Mouse (Mus musculus) ovary, adult 18-20 months (tissue): ENCODE data around the gene Shisa5.

Source experiments
- DNase-seq: peaks from one replicate; pipeline ENCODE4 v3.0.0; 2022; ENCODE audit warnings: low spot score, mixed read lengths

Gene Shisa5

DNA sequence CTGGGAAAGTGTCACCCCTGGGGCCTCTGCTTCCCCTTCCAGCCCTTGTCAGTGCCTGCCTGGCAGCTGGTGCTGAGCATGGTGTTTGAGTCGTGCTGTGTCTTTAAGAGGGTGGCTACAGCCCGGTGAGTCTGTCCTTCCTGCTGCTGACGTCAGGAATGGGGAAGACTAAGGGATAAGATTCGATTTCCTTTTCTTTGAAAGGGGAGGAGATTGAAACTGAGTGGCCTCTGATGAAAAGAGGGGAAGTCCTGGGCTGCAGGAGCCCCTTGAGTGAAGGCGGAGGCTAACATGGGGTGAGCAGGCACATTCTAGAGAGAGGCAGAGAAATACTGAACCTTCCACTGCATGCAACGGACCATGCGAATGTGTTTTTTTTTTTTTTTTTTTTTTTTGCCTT lies 16.3 kb downstream of the Shisa5 start:
- peak; percentile 55 for DNase-seq

DNA sequence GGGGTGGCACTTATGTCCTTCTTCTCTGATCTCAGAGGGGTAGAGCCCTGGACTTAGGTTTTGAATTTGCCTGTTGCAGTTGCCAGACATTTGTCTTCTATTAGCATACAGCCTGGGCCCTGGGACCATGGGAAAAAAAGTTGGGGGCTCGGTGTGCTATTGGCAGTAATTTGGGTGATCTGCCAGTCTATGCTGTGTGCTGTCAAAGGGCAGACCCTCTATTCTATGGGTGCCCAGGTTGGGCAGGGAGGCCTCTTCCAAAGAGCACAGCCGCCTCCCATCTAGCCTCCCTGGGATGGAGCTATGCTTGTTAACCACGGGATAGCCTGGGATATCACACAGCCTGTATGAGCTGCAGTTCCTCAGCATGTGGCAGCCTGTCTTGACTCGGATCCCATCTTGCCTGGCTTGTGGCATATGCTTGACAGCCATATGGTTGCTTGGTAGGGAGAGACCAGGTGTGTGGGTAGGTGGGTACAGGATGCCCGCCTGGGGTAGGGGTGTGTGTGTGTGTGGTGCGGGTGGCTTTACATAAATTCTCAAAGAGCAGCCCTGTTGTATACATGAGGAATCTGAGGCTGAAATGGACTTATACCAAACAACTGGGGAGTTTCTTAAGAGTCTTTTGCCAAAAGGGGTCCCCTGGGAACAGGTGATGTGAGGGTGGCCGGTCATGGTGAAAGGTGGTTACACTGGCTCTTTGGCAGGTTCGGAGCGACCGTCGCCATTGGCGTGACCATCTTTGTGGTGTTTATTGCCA lies 17.1 kb downstream of the Shisa5 start:
- DNase-seq, result no peak

DNA sequence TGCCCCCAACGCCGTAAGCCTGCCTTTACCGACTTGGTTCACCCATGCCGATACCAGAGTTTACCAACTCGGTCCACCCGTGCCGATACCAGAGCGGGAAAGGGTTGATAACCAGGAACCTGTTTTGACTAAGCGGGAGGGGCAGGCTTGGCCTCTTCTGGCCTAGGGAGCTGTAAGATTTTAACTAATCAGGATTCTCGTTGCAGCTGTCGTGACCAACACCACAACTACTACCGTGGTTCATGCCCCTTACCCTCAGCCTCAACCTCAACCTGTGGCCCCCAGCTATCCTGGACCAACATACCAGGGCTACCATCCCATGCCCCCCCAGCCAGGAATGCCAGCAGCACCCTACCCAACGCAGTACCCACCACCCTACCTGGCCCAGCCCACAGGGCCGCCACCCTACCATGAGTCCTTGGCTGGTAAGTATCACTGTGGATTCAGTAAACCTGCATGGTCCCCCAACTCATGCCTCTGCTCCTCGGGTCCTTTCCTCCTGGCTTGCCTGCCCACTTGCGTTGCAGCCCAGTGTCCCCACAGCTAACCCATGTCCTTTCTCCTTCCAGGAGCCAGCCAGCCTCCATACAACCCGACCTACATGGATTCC lies 17.8 kb downstream of the Shisa5 start:
- DNase-seq, result no peak

DNA sequence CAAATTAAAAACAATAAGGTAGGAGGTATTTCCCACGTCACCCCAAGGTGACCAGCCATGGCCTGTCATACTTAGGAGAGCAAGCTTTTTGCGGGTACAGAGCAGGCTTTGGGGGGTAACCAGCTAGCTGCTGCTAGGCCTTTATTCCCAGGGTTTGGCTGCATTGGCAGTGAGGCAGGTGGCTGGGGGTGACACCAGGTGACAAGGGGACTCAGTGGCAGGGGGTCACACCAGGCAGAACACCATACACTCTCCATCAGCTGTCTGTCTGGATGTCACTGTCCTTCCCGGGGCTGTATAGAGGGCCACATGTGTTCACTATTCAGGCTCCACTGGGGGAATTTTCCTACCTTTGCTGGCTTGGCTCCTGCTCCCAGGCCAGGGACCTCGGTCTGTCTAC lies 18.6 kb downstream of the Shisa5 start:
- no peak for DNase-seq

DNA sequence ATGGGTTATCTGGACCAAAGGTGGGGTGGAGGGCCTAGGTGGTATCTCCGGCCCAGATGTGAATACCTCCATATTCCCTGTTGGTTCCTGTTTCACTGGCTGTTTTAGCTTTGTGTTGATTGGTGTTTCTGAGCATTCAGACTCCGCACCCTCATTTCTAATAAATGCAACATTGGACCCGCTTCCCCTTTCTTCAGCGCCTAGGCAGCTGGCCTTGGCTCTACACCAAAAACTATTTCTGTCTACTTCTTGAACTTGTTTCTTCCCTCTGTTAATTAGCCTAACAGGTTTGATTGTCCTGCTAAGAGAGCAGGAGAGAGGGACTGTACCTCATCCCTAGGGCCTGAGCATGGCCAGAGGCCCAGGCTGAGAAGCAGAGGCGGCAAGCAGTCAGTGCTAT lies 19.2 kb downstream of the Shisa5 start:
- no peak for DNase-seq

DNA sequence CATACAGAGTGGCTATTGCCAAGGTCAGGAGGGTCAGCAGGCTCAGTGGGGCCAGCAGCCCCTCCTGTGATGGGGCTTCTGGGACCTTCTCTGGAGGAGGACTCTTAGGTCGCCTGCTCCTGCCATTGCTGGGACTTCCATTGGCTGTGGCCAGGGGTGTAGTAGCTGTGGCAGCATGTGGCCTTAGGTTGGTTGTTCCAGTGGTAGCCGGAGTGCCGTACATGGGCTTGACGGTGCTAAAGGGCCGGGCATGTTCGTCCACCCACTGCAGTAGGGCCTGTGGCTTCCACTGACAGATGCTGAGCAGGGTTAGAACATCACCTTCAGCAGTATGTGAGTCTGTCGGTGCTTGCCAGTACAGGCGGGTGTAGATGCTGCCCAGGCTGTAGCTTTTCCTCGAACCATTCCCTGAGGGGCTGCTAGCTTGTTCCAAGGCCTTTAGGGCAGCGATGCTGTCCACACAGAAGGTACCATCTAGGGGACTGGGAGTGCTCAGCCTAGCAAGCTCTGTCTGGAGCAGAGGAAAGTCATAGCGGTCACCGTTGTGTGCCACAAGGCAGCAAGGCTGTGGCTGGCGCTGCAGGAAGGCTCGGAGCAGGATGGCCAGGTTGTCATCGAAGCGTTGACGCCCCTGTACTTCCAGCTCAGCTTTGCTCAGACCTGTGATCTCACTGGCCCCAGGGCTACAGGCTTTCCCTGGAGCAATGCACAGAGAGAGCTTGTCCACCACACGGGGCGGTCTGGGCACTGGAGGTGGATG lies 19.8 kb downstream of the Shisa5 start:
- DNase-seq, result no peak

DNA sequence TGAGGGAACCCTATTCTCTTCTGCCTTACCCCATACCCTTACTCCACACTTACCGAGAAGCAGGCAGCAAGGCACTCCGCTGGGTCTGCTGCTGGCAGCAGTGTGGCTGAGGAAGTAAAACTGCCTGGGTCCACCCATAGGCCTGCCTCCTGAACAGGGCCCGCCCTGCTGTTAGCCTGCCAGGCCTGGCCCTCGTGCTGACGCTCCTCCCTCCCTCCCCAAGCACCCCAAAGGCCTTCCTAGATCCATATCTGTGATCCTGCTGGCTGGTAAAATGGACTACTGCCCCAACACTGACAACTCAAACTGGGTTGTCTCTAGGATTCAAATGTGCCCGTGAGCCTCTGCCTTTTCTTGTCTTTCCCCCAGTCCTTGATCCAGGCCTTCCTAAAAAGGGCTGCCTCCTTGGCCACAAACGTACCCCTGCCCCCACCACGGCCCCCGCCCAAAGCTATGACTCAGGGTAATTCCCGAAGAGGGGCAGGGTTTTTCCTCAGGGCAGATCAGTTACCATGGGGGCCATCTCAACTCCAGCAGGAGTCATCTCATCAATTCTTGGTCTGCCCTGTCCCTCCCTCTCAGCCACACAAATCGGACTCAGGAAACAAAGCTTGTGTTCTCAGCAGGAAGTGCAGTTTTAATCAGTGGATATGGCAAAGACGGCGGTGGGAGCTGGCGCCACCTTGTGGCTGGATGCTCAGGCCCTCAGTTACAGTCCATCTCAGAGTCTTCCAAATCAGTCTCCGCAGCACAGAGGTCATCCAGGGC lies 21.0 kb downstream of the Shisa5 start, which contains the start of gene Trex1:
TSS of gene Trex1 (minus strand) at position 599 of the 768 bp plus-strand sequence.
- DNase-seq, result peak; percentile 90

DNA sequence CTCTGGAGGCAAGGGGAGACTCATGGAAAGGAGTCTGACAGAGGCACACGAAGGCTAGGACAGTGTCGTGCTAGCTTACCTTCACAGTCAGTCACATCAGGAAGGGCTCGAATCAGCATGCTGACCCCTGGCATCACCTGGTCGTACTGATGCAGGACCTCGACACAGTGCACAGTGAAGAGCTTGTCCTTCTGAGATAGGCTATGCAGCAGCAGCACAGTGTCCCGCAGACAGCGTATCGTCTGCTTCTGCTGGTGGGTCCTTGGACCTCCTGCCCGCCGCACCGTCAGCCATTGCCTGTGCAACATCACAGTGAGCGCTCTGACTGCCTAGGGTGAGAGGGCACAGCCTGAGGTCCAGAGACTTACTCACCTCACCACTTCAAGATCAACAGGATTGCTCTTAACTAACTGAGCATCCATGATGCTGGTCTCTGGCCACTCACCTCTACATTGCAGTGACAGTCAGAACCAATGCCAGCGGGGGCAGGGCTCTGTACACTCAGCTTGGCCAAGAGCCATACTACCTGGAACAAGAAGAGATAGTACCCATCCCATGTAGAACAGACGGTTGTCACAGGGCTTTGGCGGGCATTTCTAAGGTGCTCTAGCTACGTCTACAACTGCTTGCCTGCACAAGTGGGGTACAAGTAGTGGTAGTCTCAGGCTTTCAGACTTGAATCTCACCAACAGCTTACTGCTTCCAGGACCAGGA lies 22.0 kb downstream of the Shisa5 start:
- DNase-seq, result no peak

DNA sequence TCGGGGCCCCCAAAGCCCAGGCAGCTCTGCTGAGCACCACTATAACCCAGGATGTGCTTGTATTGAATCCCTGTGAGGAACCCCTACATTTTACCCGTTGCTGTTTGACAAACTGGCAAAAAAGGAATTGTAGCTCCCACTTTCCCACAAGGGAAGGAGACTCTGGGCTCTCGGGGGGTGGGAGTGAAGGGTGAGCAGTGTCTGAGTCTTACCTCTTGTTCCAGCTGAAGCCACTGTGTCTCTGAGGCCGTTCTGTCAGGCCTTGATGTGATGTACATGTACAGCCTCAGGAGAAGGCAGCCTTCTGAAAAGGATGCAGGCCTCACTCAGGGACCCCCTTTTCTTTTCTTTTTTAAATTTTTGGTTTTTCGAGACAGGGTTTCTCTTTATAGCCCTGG lies 22.5 kb downstream of the Shisa5 start:
- DNase-seq, result no peak

DNA sequence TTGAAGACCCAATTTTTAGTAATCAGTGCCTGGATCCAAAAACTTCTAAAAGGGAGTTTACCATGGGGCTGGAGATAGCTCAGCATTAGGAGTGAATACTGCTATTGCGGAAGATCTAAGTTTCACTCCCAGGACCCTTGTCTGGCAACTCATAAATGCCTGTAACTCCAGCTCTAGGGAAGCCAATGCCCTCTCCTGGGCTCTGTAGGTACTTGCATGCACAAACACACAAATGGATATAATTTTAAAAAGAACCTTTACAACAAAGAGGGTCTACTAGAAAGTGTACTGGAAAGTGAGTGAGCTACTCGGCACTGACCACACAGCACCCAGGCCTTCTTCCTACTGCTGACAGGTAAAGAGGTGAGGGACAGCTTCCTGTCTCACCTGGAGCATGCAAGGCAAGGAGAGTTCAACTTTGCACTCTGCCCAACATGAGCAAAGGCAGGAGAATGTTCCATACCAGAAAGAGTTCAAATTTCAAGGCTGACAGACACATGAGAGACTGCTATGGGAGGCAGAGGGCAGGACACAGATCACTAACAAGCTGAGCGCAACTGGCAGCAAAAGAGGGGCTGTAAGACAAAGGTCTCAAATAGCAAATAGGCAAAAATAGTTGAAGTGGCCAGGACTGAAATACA lies 29.9 kb downstream of the Shisa5 start:
- DNase-seq, result no peak

DNA sequence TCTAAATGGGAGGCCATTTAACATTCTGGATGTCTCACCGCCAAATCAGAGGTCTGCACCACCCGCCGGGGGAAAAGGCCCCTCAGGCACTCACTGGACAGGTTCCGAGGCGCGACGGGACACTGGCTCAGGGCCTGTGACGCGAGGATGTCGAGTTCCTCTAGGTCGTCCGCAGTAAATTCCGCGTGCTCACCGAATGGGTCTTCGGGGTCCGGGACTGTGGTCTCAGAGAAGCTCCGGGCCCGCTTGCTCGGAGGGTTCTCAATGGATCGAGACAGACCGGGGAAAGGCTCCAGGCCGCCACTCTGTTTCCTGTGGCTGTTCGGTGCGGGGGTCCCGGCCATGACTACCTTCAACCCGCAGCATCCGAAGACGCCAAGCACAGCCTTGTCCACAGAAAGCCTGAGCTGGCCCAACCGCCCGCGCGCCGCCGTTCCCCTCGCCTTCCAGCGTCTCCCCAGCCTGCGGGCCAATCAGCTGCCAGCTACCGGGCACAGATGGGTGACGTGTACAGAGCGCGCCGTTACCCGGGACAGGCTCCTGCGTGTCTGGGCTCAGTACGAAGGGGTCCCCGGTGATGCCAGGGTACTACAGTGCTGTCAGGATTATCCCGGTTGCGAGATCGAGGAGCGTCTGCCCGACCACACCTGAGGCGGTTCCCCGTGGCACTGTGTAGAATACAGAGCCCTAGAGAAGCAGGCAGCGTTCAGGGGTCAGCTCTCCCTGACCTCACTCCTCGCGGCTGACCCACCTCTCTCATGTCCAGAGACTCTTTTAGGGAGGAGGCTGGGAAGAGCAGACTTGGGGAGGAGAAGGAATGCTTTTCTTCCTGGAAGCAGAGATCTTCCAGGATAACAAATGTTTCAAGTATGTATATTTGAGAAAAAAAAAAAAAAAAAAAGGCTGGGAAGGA lies 35.6 kb downstream of the Shisa5 start, which contains the start of gene Atrip:
TSS of gene Atrip (minus strand) at position 464 of the 913 bp plus-strand sequence.
- peak; percentile 82 for DNase-seq

DNA sequence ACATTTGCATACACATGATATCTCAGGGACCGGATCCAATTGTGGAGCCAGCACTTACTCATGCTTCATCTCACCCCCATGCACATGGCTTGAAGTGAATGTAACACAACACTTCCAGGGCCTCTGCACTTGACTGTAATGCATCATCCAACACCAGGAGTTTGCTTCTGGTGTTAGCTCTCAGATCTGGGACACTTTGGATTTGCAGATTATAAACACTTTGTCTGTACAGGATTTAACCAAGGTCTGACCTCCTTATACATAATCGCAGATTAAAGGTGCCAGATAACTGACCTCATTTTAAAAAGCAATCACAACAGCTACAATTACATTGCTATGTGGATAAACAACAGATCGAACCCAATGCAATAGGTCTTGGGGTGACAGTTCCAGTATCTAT lies 42.2 kb downstream of the Shisa5 start:
- DNase-seq, result no peak

DNA sequence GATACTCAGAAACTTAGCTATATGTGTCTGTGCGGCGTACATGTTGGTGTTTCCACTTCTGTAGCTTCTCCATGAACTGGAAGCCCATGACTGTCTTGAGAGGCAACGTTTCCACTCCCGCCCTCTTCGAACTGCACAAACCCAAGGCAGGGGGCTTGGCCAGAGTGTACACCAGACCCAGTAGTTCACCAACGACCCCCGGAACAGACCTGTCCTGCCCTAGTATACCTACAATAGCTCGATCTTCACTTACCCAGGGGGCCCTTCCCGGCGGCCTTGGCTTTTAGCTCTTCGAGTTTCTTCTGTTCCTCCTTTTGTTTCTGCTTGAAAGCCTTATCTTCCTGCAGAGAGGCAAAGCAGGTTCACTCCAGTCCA lies 43.4 kb downstream of the Shisa5 start:
- DNase-seq, result no peak

DNA sequence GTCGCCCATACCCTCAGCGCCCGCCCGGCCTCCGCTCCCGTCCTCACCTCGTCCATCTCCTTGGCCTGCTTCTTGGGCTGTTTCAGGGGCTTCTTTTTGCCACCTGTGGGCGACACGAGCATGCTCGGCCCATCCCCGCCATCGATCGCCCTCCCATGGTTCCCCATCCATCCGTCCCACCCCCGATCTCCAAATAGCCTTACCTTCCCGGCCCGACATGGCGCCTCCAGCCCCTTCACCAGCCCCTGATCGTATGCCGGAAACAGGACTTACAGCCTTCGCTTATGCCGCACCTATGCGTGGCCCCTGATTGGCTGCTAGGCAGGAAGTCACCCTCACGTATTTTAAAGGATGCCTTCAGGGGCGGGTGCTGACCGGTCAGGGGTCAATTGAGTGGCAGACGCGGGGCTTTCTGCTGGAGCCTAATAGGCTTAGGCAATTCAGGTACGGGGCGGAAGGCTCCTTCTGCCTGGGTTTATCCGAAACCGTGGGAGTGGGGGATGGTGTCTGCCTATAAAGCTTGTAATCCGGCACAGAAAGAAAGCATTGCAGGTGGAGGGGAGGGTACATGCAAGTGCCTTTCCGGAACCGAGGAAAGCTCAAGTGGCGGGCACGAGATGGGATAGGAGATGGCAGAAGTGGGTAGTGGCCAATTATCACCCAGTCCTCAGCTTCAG lies 43.9 kb downstream of the Shisa5 start, which contains the start of the genes Ccdc51 and Tma7:
TSS of gene Ccdc51 (plus strand) at position 370 of the 677 bp plus-strand sequence.
TSS of gene Tma7 (minus strand) at position 464 of the 677 bp plus-strand sequence.
- DNase-seq, result peak; percentile 86

DNA sequence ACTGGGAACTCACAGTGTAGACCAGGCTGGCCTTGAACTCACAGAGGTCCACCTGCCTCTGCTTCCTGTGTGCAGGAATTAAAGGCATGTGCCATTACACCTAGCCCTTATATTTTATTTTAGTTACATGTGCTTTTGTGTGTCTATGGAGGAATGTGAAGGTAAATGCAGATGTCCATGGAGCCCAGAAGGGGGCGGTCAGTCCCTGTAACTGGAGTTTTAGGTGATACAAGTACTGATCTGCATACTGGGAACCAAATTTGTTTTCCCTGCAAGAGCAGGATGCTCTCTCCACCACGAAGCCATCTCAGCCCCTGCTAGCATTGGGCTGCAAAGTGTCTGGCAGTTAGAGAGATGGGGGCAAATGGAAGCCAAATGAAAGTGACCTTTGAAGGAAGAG lies 46.6 kb downstream of the Shisa5 start:
- DNase-seq, result no peak

DNA sequence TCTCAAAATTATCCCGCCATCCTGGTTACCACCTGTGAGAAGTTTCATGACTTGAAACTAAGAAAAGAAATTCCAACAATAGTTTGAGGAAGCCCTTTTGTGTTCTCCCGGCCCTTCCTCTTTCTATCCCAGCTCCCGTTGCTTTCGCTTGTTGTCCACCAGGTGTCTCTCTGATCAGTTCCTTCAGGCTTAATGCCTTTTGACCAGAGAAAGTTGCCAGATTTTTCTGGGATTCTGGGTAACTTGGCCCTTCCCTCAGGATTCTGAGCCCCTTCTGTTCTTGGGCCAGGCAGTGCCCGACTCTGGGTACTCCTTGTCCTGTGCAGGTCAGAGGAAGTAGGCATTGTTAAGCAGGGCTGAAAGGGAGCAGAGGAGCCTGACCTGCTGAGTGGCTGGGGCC lies 49.6 kb downstream of the Shisa5 start:
- DNase-seq, result no peak

DNA sequence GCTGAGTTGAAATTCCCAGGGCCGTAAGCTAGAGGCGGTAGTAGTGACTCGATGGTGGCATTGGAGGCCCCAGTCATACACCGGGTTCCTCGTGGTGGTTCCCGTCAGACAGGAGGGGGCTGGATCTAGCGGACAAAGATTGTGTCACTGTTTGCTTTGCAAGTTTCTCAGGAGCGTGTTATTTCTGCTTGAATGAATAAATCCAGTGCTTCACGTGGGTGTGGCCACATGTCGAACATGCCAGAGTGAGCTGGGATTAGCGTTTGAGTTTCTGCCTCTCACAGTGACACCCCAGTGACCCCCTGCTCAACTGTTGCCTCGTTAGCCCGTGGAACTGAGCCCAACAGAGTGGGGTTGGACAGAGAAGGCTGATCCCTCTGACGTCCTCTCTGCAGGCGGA lies 52.1 kb downstream of the Shisa5 start:
- DNase-seq, result no peak

DNA sequence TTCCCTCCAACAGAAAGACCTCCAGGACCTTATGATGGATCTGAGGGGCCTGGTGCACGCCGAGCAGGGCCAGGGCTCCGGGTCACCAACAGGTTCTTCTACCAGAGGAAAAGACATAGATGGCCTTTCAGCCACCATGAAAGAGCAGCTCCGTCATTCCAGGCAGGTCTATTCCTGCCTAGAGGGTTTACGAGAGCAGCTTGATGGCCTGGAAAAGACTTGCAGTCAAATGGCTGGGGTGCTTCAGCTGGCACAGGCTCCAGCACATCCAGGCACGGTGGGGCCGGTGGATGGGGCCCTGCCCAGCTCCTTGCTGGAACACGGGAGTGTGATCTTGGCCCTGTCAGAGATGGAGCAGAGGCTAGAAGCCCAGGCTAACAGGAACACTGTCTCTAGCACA lies 53.4 kb downstream of the Shisa5 start:
- no peak for DNase-seq

DNA sequence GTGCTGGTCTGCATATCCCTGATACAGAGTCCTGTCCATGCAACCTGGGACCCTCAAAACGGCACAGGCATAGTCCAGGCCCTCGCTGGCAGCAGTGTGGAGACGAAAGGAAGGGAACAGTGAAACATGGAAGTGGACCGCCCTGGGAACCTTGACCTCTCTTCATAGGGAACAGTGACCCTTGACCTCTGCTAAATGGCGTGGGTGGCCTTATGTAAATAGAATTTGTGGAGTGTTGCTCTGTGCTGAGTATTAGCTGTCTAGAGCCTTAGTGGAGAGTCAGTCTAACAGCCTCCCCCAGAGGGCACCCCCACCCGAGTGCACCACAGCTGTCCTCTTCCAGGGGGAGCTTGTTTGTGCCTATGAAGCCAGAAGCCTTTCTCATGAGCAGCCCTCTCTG lies 54.4 kb downstream of the Shisa5 start:
- no peak for DNase-seq
